Mouse (Mus musculus) C2C12 (cell line): ENCODE data around the gene Polr2i. TPM values are rescaled to one million over a fixed set of nuclear protein-coding genes. Genes with fewer than 3 reads are reported as not detected.

ENCODE experiments used
- H3K27me3 ChIP-seq: one replicate; pipeline ENCODE4 v1.6.1; 2011; ENCODE audit not compliant: control insufficient read depth, insufficient read depth, insufficient read length
- H3K36me3 ChIP-seq: one replicate; pipeline ENCODE4 v1.6.1; 2011; ENCODE audit not compliant: control insufficient read depth, insufficient read depth
- H3K4me3 ChIP-seq: one replicate; pipeline ENCODE4 v1.5.1; 2011; ENCODE audit warnings: mild to moderate bottlenecking, control low read depth; ENCODE audit not compliant: poor library complexity, insufficient read depth, severe bottlenecking
- H3K79me2 ChIP-seq: one replicate; pipeline ENCODE4 v1.6.1; 2011; ENCODE audit not compliant: control insufficient read depth, insufficient read depth
- H3K79me3 ChIP-seq: one replicate; pipeline ENCODE4 v1.6.1; 2011; ENCODE audit warnings: low read depth, control low read depth
- H3ac ChIP-seq: one replicate; pipeline ENCODE3; 2011; ENCODE audit warnings: low read depth; ENCODE audit not compliant: control insufficient read depth, insufficient read length
- CEBPB ChIP-seq: IDR thresholded peaks from one replicate; pipeline ENCODE4 v1.6.1; 2011; ENCODE audit warnings: low read depth, mild to moderate bottlenecking, control low read depth, moderate library complexity
- CTCF ChIP-seq: IDR thresholded peaks from one replicate; pipeline ENCODE4 v1.5.1; 2011; ENCODE audit not compliant: control insufficient read depth, insufficient read depth, insufficient read length
- FOSL1 ChIP-seq: IDR thresholded peaks from one replicate; pipeline ENCODE4 v1.8.0; 2011; ENCODE audit warnings: mild to moderate bottlenecking, low read length; ENCODE audit not compliant: poor library complexity, insufficient read depth, severe bottlenecking
- MAX ChIP-seq: IDR thresholded peaks from one replicate; pipeline ENCODE4 v1.6.1; 2011; ENCODE audit warnings: mild to moderate bottlenecking, control low read depth
- MYOD1 ChIP-seq: IDR thresholded peaks from one replicate; pipeline ENCODE4 v1.6.1; 2011; ENCODE audit warnings: low read depth; ENCODE audit not compliant: control insufficient read depth, insufficient read length
- MYOG ChIP-seq: IDR thresholded peaks from one replicate; pipeline ENCODE4 v1.6.1; 2011; ENCODE audit not compliant: control insufficient read depth, insufficient read length; ENCODE audit errors: extremely low read depth
- USF1 ChIP-seq: IDR thresholded peaks from one replicate; pipeline ENCODE4 v1.6.1; 2011; ENCODE audit warnings: low read depth, mild to moderate bottlenecking, control low read depth, moderate library complexity
- polyA plus RNA-seq: library from polyadenylated mRNA; unstranded; fragments of >200 nt; fragmentation: generic; extraction: Trizol; gene quantifications from one replicate; pipeline ENCODE4 v1.2.1, GENCODE M21; 2012; ENCODE audit warnings: missing spikeins

Gene Polr2i
- polyA plus RNA-seq, 1 experiment: 175 TPM

GRCm38 (mm10) chr7:30211025-30211424 is 20.7 kb upstream of the Polr2i start:
- Histone ChIP-seq H3K79me3 (no peaks in the 10 kb centered on the region), H3K79me2 (no peaks in the 10 kb centered on the region), H3K4me3 (no peak overlapping the region), H3K36me3 (no peaks in the 10 kb centered on the region), H3ac (no peak overlapping the region), H3K27me3 (no peaks in the 10 kb centered on the region)
- TF ChIP-seq MAX: no peak
- no peak for TF ChIP-seq CTCF
- no peak for TF ChIP-seq CEBPB
- no peak for TF ChIP-seq FOSL1
- TF ChIP-seq MYOD1: no peak
- no peak for TF ChIP-seq USF1
- TF ChIP-seq MYOG: no peak

- Histone ChIP-seq H3ac (no peak overlapping the region), H3K36me3 (no peaks in the 10 kb centered on the region), H3K79me3 (no peaks in the 10 kb centered on the region), H3K79me2 (no peaks in the 10 kb centered on the region), H3K27me3 (no peaks in the 10 kb centered on the region), H3K4me3 (no peak overlapping the region)
- TF ChIP-seq CEBPB (no peak), USF1 (no peak), MAX (no peak), MYOD1 (no peak), MYOG (no peak), FOSL1 (no peak), CTCF (no peak)
Measured at GRCm38 (mm10) chr7:30213881-30214280, 17.9 kb upstream of the Polr2i start.

GRCm38 (mm10) chr7:30215875-30216274 is 15.9 kb upstream of the Polr2i start:
- Histone ChIP-seq H3K79me3 (no peaks in the 10 kb centered on the region), H3K27me3 (no peaks in the 10 kb centered on the region), H3ac (no peak overlapping the region), H3K4me3 (no peak overlapping the region), H3K36me3 (no peaks in the 10 kb centered on the region), H3K79me2 (no peaks in the 10 kb centered on the region)
- TF ChIP-seq MYOD1 (no peak), CTCF (no peak), CEBPB (no peak), MAX (no peak), USF1 (no peak), FOSL1 (no peak), MYOG (no peak)

GRCm38 (mm10) chr7:30216723-30217151 is 15.0 kb upstream of the Polr2i start:
- Histone ChIP-seq H3K36me3 (no peaks in the 10 kb centered on the region), H3ac (no peak overlapping the region), H3K27me3 (no peaks in the 10 kb centered on the region), H3K4me3 (no peak overlapping the region), H3K79me2 (no peaks in the 10 kb centered on the region), H3K79me3 (no peaks in the 10 kb centered on the region)
- TF ChIP-seq CTCF (peak; percentile 93), FOSL1 (no peak), MAX (no peak)

GRCm38 (mm10) chr7:30217277-30217676 is 14.5 kb upstream of the Polr2i start:
- Histone ChIP-seq H3K79me2 (no peaks in the 10 kb centered on the region), H3K27me3 (no peaks in the 10 kb centered on the region), H3K4me3 (no peak overlapping the region), H3ac (no peak overlapping the region), H3K79me3 (no peaks in the 10 kb centered on the region), H3K36me3 (no peaks in the 10 kb centered on the region)
- no peak for TF ChIP-seq USF1
- TF ChIP-seq MAX: no peak
- TF ChIP-seq MYOD1: no peak
- no peak for TF ChIP-seq CTCF
- TF ChIP-seq MYOG: no peak
- no peak for TF ChIP-seq CEBPB
- TF ChIP-seq FOSL1: no peak

GRCm38 (mm10) chr7:30219293-30220007 is 12.3 kb upstream of the Polr2i start:
- no peak for TF ChIP-seq FOSL1
- H3K36me3 ChIP-seq: peaks cover 5% of the 10 kb centered on the region
- no peaks in the 10 kb centered on the region for H3K79me2 ChIP-seq
- H3K27me3 ChIP-seq: no peaks in the 10 kb centered on the region
- no peak overlapping the region for H3K4me3 ChIP-seq
- H3K79me3 ChIP-seq: no peaks in the 10 kb centered on the region
- H3ac ChIP-seq: no peak overlapping the region

GRCm38 (mm10) chr7:30220008-30220356 is 11.8 kb upstream of the Polr2i start:
- Histone ChIP-seq H3K4me3 (no peak overlapping the region), H3ac (no peak overlapping the region), H3K27me3 (no peaks in the 10 kb centered on the region), H3K79me2 (no peaks in the 10 kb centered on the region), H3K79me3 (no peaks in the 10 kb centered on the region), H3K36me3 (peaks cover 5% of the 10 kb centered on the region)
- TF ChIP-seq CTCF (no peak), MYOD1 (no peak), MYOG (no peak), MAX (no peak), CEBPB (no peak), USF1 (no peak)
